Mouse (Mus musculus) skeletal muscle tissue, adult 2 months (tissue): ENCODE measurements at regions not wholly inside any gene's neighbourhood (a gene's known extent, or its start where the extent isn't known, plus 50 kb on each side); places are given as distances from the start of the nearest gene placed in this dataset.

Experiments
- DNase-seq: peaks from one replicate; pipeline ENCODE4 v3.0.0-alpha.2; 2012; ENCODE audit warnings: low read depth, low spot score

DNA sequence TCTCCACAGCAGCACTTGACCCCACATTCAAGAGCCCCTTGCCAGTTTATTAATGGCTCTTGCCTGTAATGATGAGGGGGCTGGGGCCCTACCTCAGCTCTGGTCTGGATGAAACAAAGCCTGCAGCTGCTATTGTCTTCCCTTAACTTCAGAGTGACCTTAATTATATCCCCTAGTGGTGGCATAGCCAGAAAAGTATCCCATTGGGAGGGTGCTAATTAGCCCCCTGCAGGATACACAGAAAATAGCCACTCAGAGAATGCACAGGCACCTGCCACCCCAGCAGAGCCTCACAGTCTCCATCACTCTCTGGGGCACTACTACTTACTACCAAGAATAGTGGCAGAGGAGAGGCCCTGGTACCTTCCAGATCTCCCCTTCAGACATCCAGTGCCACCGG is 150.0 kb downstream of the Zfp706 start:
- DNase-seq: no peak

DNA sequence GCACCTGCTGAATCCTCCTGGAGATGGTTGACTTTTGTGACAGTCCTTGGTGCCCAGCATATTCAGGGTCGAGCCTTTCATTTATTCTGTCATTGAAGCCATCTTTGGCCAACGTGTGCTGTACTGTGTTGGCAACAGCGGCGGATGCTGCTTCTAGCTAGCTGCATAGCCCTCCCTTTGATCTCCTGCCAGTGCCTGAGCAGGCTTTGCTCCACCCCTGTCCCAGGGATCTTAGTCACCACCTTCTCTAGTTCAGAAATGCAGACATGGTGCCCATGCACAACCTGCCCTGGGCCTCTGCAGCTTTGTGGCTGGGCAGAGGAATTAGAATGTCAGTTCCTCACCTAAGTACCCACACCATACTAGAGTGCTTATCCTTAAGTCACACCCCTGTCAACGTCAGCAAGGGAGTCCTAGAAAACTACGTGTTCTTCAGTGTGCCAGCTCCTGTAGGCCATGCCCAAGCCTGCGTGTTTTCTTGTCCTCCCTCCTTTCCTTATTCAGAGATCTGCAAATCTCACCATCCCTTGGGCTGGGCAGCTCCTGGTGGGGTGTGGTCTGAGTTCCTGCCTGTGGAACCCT is 151.9 kb downstream of the Zfp706 start:
- DNase-seq: no peak

DNA sequence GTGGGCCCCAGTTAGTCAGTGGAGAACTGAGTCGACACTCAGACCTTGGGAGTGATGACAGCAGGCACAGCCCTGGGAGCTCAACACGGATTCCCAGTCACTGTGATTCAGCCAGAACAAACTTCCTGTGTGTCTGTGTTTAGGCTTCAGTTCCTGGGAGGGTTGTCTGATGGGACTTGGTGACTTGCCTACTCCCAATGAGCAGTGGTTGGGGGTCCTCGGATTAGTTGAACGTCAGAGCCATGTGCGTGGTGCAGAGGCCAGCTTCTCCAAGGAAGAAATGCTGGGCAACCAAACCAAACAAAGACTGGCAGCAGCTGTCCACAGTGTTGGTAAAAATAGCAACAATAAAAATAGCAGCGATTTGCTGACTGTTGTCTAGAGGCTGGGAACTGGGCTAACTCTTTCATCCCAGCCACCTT is 152.7 kb downstream of the Zfp706 start:
- DNase-seq: no peak

DNA sequence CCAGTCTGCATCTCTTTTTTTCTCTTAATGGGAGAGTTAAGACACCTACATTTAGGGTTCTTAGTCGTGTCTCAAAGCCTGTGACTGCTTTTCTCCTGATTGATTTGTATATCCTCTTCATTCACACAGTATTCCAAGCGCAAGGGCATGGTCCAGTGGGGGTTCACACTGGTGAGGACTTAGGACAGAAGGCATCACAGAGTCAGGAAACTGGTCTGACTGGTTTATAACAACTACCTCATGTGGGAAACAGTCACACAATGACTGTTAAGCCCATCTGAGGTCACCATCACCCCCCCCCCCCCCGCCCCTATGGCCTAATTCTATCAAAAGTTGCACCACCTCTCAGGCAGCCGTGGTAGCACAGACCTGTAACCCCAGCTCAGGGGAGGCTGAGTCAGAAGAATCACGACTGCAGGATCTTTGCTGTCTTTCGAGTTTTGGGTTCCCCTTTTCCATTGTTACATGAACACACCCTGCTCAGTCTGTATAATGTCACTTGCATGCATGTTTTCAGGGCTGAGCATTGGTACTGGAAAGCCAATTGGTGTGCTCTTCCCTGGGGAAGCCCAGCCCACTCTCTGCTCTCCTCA is 155.2 kb downstream of the Zfp706 start:
- no peak for DNase-seq

DNA sequence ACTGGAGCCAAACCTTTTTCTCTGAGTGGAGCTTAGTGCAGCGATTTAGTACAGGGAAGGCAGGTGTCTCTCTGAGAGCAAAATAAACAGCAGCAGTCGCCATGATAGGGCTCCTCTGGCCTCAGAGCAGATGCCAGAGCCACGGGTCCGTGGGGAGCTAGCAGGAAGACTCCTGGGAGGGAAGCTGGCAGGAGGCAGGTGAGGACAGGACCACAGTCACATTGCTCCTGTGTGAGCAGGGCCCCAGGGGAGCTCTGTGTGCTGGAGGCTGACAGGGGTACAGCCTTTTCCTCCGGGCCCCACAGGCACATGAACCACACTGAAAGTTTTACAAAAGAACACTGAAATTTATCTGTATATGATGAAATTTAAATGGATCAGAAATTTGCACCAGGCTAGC is 159.3 kb downstream of the Zfp706 start:
- DNase-seq: no peak

DNA sequence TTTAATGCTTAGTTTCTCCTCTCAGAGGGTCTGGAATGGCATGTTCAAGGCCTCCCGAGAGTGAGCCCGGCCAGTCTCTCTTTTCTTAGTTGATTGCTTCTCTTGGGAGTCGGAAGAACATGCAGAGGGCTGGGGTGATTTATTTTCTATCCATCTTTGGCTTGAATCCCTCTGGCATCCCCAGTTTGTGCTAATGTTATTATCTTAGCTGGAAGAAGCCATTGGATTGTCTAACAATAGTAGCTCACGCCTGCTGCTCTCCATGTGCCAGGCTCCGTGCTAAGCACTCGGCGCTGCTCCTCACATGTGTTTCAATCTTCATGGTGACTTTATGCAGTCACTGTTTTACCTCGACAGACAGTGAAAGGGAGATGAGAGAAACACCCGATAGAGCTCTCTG is 160.8 kb downstream of the Zfp706 start:
- no peak for DNase-seq
